Mouse (Mus musculus) lung, adult 2 months (tissue): ENCODE measurements around the gene Podn.

Experiments used
- CTCF ChIP-seq: fragments of 200-500 bp; IDR thresholded peaks from 2 replicates; pipeline ENCODE4 v1.5.1; 2011; ENCODE audit warnings: mild to moderate bottlenecking, low read length, control low read depth; ENCODE audit not compliant: insufficient read depth
- POLR2A ChIP-seq: fragments of 200-500 bp; IDR thresholded peaks from 2 replicates; pipeline ENCODE4 v1.6.1; 2011; ENCODE audit warnings: low read depth, mild to moderate bottlenecking, control low read depth, low read length, borderline replicate concordance; ENCODE audit errors: extremely low read depth

- no peak for TF ChIP-seq POLR2A
- no peak for TF ChIP-seq CTCF
Measured at GRCm38 (mm10) chr4:108080876-108081275, 15.4 kb downstream of the Podn start.
